Mouse (Mus musculus) cerebellum, adult 2 months (tissue): Measurements from ENCODE around the gene Cpt1c.

Experiments used
- CTCF ChIP-seq: fragments of 200-500 bp; IDR thresholded peaks from 2 replicates; pipeline ENCODE4 v1.5.1; 2011; ENCODE audit warnings: low read depth, mild to moderate bottlenecking, control low read depth, low read length, moderate library complexity, borderline replicate concordance; ENCODE audit not compliant: insufficient read depth
- POLR2A ChIP-seq: fragments of 200-500 bp; IDR thresholded peaks from 2 replicates; pipeline ENCODE4 v1.6.1; 2011; ENCODE audit warnings: low read length, control low read depth, borderline replicate concordance; ENCODE audit not compliant: insufficient read depth

DNA sequence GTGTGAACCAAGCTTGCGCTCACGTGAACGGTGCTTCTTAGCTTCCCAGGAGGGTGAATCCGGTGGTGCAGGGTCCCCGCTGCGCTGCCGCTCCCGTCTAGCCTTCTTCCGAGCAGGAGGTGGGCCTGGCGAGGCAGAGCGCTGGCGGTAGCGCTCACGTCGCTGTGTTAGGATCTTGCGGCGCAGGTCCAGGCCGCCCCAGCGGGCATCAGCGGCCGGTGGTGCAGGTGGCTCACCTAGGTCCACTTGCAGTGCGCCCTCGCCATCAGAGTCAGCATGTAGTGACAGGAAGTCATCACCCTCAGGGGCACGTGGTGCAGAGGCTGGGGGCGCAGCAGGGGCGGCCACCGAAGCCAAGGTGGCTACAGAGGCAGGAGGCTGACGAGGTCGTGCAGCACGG lies 33.2 kb upstream of the Cpt1c start:
- TF ChIP-seq CTCF (no peak), POLR2A (no peak)
